Mouse (Mus musculus) embryonic facial prominence, embryonic 13.5 days (tissue): ENCODE measurements at regions not wholly inside any gene's neighbourhood (a gene's known extent, or its start where the extent isn't known, plus 50 kb on each side); places are given as distances from the start of the nearest gene placed in this dataset.

Experiments
- ATAC-seq: fragments of 200-750 bp; cut with Nextera tagmentation; 2 replicates; pipeline ENCODE4 v1.8.0; 2017; ENCODE audit warnings: low read depth; ENCODE audit not compliant: insufficient number of reproducible peaks, insufficient read depth, low FRiP score, low TSS enrichment
- H3K27ac ChIP-seq: fragments of 300-500 bp; sonication (generic); 2 replicates; pipeline ENCODE4 v1.5.1; 2015; ENCODE audit warnings: moderate library complexity, mild to moderate bottlenecking, inconsistent platforms
- H3K27me3 ChIP-seq: fragments of 300-500 bp; sonication (generic); 2 replicates; pipeline ENCODE4 v1.6.1; 2015; ENCODE audit warnings: mild to moderate bottlenecking, inconsistent platforms
- H3K36me3 ChIP-seq: fragments of 300-500 bp; sonication (generic); 2 replicates; pipeline ENCODE4 v1.6.1; 2015; ENCODE audit warnings: mild to moderate bottlenecking, inconsistent platforms
- H3K4me1 ChIP-seq: fragments of 300-500 bp; sonication (generic); 2 replicates; pipeline ENCODE4 v1.6.1; 2015; ENCODE audit warnings: inconsistent platforms
- H3K4me2 ChIP-seq: fragments of 300-500 bp; sonication (generic); 2 replicates; pipeline ENCODE4 v1.6.1; 2015; ENCODE audit warnings: moderate library complexity, mild to moderate bottlenecking, inconsistent platforms
- H3K4me3 ChIP-seq: fragments of 300-500 bp; sonication (generic); 2 replicates; pipeline ENCODE4 v1.5.1; 2015; ENCODE audit warnings: mild to moderate bottlenecking, inconsistent platforms
- H3K9ac ChIP-seq: fragments of 300-500 bp; sonication (generic); 2 replicates; pipeline ENCODE4 v1.6.1; 2015; ENCODE audit warnings: mild to moderate bottlenecking, inconsistent platforms
- H3K9me3 ChIP-seq: fragments of 300-500 bp; sonication (generic); 2 replicates; pipeline ENCODE4 v1.6.1; 2016; ENCODE audit warnings: inconsistent platforms
- WGBS: fragments of 180-500 bp; shearing (Covaris S2); methylation state at CpG from one replicate; pipeline ENCODE4 v1.1.7; 2015; ENCODE audit warnings: mixed read lengths; 5-methylcytosine and 5-hydroxymethylcytosine counted together

DNA sequence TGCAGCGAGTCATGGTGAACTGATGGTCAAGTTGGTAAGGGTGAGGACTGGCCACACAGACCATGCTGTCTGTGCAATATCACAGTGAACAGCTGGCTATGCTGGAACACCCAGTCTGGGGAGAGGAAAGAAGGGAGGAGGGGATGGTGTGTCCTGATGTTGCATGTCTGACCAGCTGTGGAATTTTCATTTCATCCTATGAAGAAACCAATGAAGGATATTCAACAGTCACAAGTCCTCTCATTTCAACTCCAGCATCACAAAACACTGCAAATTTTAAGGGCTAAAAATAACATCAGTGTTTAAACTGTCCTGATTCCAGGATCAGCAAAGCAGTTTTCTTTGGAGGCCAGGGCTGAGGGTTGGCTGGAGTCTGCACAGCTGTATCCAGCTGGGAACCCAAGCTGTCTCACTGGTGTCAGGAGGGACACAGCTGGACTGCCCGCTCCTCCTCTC is 503.7 kb upstream of the Nox3 start:
- Histone ChIP-seq H3K36me3 (no peaks in the 10 kb centered on the region), H3K9ac (no peak overlapping the region), H3K4me1 (no peaks in the 10 kb centered on the region), H3K4me2 (no peak overlapping the region), H3K4me3 (no peak overlapping the region), H3K27ac (no peak overlapping the region), H3K9me3 (no peaks in the 10 kb centered on the region), H3K27me3 (0 out of 2 replicates have a peak, but pooled peaks cover 3% of the 10 kb centered on the region)
- ATAC-seq: no peak
- 87% methylated on average over 2 of the region's 2 CpGs for WGBS

DNA sequence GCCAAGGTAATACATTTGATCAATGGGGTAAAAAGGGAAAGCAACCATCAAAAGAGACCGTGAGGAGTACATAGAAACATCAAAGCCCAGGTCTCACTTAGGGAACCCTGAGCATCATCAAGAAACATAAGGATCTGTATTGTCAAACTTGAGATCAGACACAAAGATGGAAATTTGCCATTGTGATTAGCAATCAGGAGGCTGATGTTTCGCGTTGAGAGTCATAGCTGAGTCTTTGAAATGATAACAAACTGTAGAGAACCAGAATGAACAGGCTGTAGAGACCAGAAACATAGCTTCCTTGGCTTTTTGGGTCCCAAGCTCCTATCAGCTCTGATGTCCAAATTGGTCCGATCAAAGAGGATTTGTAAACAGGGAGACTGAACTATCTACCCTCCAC is 505.2 kb upstream of the Nox3 start:
- Histone ChIP-seq H3K4me1 (no peaks in the 10 kb centered on the region), H3K4me2 (no peak overlapping the region)
- 88% methylated on average over 4 of the region's 4 CpGs for WGBS

DNA sequence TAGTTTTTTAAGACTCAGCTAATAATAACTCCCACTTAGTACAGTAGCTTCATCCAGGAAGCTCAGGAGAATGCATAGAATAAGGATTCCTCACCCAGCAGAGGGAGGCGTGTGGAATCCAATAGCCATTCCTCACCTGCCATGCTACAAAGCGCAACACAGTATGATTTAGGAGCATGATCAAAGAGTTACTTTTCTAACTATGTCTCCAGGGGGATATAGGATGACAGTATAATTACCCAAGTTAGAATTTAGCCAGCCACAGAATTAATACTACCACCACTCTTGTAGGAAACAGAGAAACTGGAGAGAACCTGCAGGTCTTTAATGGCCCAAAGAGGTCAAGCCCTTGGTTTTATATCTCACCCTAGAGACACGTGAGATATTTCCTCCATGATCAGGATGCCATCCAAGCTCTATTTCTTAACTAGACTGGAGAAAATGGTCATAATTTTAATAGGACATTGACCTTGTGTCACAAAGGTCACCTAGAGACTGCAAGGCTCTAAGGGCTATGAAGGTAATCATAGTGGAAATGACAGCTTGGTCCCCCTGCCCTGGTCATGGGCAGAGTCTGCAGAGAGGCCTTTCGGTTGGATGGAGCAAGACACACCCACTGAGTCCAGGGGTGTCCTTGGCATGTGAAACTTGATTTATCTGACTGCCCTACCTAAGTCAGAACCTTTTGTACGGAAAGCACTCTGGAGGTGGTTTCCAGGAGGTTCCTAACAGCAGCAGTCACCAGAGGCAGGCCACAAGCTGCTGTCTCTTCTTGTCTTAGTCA is 512.3 kb upstream of the Nox3 start:
- H3K27me3 ChIP-seq: no peaks in the 10 kb centered on the region
- H3K4me3 ChIP-seq: no peak overlapping the region
- no peaks in the 10 kb centered on the region for H3K4me1 ChIP-seq
- H3K27ac ChIP-seq: no peak overlapping the region
- H3K36me3 ChIP-seq: no peaks in the 10 kb centered on the region
- H3K9ac ChIP-seq: no peak overlapping the region
- H3K9me3 ChIP-seq: no peaks in the 10 kb centered on the region
- no peak overlapping the region for H3K4me2 ChIP-seq
- WGBS: 56% methylated on average over 5 of the region's 5 CpGs
- ATAC-seq: no peak

More for the DNA sequence above, 505.2 kb upstream of the Nox3 start:
- H3K27me3 ChIP-seq: no peaks in the 10 kb centered on the region
- no peaks in the 10 kb centered on the region for H3K9me3 ChIP-seq
- no peak for ATAC-seq
- no peak overlapping the region for H3K27ac ChIP-seq
- no peak overlapping the region for H3K9ac ChIP-seq
- H3K36me3 ChIP-seq: no peaks in the 10 kb centered on the region
- H3K4me3 ChIP-seq: no peak overlapping the region

DNA sequence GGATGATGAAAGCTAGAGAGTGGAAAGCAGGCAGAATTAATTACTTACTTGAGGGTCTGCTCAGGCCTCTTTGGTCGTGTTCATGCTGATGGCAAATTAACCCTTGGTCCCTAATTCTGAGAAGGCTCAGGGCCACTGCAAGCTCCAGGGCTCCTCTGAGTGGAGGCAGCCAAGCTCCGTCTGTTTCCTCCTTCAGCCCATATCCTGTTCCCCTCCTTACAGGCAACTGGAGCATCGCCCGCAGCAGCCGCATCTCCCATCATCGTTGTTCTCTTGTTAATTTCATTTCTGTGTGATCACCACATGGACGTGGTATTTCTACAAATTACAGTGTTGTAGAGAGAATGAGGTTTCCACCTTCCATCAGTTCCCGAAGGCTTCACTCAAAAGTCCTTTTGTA is 513.6 kb upstream of the Nox3 start:
- Histone ChIP-seq H3K4me2 (no peak overlapping the region), H3K36me3 (no peaks in the 10 kb centered on the region), H3K27me3 (no peaks in the 10 kb centered on the region), H3K9ac (no peak overlapping the region), H3K27ac (no peak overlapping the region), H3K9me3 (no peaks in the 10 kb centered on the region), H3K4me3 (no peak overlapping the region), H3K4me1 (no peaks in the 10 kb centered on the region)
- WGBS: 65% methylated on average over 8 of the region's 8 CpGs
- no peak for ATAC-seq

DNA sequence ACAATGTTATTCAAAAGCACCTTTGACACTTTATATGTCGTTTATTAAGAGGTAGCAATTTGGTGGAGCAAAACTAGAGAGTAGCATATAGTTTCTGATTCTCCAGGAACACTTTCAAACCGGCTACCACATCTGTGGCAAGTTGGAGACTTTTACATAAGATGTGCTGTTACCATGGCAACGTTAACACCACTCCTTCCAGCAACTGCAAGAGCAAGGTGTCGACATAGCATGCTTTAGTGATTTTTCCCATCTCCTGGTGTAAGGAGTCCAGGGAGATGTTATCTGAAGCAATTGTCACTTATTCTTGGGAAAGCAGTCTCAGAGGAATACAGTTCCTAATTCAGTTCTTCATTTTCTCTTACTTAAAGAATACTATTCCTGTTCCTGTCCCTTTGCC is 516.5 kb upstream of the Nox3 start:
- H3K9me3 ChIP-seq: no peaks in the 10 kb centered on the region
- H3K9ac ChIP-seq: no peak overlapping the region
- H3K27me3 ChIP-seq: no peaks in the 10 kb centered on the region
- 62% methylated on average over 4 of the region's 4 CpGs for WGBS
- H3K4me1 ChIP-seq: no peaks in the 10 kb centered on the region
- no peaks in the 10 kb centered on the region for H3K36me3 ChIP-seq
- no peak overlapping the region for H3K4me3 ChIP-seq
- H3K4me2 ChIP-seq: no peak overlapping the region
- ATAC-seq: no peak
- H3K27ac ChIP-seq: no peak overlapping the region

DNA sequence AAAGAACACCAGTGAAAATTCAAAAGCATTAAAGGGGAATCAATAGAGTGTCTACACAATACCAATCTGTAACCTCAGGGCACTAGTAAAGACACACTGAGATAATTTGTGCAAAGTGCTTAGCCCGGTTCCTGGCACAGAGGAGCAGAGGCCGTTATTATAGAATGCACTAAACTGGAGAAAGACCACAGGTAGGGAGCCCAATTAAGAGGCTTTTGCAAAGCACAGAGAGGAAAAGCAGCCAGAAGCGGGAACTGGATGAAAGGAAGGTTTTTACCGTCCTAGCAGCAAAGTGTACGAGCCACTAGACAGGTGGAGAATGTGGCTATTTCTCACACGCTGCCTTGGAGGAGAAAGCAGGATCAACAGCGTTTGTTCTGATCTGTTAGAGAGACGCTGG is 518.9 kb upstream of the Nox3 start:
- Histone ChIP-seq H3K27ac (no peak overlapping the region), H3K4me1 (no peaks in the 10 kb centered on the region), H3K36me3 (no peaks in the 10 kb centered on the region), H3K27me3 (no peaks in the 10 kb centered on the region), H3K9me3 (no peaks in the 10 kb centered on the region), H3K4me3 (no peak overlapping the region), H3K9ac (no peak overlapping the region), H3K4me2 (no peak overlapping the region)
- ATAC-seq: no peak
- 50% methylated on average over 8 of the region's 8 CpGs for WGBS

DNA sequence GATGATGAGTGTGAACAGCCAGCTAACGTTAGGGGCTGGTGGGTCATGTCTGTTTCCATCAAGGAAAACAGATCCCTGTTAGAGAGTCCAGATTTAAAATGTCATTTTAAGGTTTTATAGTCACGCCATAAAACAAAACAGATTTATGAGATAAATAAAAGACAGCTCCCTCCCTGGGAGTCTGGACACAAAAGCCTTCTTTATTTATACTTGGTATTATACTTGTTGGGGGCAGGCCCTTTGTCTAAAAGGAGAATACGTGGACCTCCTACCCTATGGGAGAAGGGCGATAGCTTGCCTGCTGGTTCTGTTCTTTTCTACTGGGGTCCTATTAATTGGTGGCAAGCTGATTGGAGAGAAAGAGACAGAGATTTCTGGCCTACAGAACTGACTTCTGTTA is 520.1 kb upstream of the Nox3 start:
- H3K4me1 ChIP-seq: no peaks in the 10 kb centered on the region
- 57% methylated on average over 4 of the region's 4 CpGs for WGBS
- no peak overlapping the region for H3K4me3 ChIP-seq
- no peak overlapping the region for H3K27ac ChIP-seq
- no peaks in the 10 kb centered on the region for H3K27me3 ChIP-seq
- no peaks in the 10 kb centered on the region for H3K9me3 ChIP-seq
- no peak for ATAC-seq
- no peak overlapping the region for H3K4me2 ChIP-seq
- no peaks in the 10 kb centered on the region for H3K36me3 ChIP-seq
- no peak overlapping the region for H3K9ac ChIP-seq

DNA sequence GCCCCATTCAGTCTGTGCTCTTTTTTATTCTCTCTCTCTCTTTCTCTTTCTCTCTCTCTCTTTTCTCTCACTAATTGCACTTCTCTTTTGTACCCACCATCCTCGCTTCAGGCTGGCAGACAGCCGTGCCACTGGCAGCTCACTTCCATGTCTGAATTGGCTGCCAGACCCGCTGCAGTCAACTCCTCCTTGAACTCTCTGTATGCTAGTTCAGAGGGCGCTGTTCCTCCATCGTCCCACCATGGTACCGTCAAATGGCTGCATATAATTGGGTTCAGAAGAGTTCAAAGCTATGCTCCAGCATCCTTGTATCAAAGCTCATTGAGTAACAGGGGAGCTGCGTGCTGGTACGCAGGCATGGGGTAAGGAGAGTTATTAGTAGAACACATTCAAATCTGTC is 520.7 kb upstream of the Nox3 start:
- 82% methylated on average over 8 of the region's 8 CpGs for WGBS
- H3K36me3 ChIP-seq: no peaks in the 10 kb centered on the region
- no peaks in the 10 kb centered on the region for H3K27me3 ChIP-seq
- no peak overlapping the region for H3K27ac ChIP-seq
- H3K9ac ChIP-seq: no peak overlapping the region
- H3K9me3 ChIP-seq: no peaks in the 10 kb centered on the region
- H3K4me1 ChIP-seq: no peaks in the 10 kb centered on the region
- H3K4me2 ChIP-seq: no peak overlapping the region
- no peak for ATAC-seq
- H3K4me3 ChIP-seq: no peak overlapping the region

DNA sequence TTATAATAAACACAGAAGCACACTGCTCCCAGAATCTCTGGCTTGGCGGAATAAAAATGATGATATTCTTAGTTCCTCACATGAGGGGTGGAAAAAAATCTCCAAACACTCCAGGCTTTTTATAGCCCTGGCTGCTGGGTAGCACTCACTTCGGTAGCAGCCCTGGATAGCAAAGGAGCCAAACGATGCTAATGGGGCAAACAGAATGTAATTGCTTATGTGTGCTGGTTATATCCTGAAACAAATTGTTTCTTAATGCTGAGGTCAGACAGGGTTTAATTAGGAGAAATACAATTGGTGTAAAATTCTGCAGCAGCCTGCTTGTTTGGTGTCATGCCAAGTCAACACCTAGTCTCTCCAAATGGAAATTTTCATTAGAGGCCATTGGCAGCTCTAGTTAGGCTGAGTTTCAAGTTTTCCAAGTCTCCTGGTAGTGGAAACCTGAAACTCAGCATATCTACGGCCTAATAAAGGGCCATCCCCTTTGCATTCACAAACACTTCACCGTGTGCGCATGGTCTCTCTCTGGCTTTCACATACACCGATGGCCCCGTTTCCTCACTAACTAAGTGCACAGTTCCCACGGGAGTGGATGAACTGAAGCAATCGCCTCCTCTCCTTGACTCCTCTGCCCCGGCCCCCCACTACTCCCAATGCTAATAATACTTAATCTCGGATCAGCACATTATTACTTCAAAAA is 524.8 kb upstream of the Nox3 start:
- Histone ChIP-seq H3K9ac (no peak overlapping the region), H3K36me3 (no peaks in the 10 kb centered on the region), H3K27ac (no peak overlapping the region), H3K9me3 (no peaks in the 10 kb centered on the region), H3K27me3 (no peaks in the 10 kb centered on the region), H3K4me2 (no peak overlapping the region), H3K4me3 (no peak overlapping the region), H3K4me1 (no peaks in the 10 kb centered on the region)
- ATAC-seq: no peak
- 65% methylated on average over 12 of the region's 12 CpGs for WGBS

DNA sequence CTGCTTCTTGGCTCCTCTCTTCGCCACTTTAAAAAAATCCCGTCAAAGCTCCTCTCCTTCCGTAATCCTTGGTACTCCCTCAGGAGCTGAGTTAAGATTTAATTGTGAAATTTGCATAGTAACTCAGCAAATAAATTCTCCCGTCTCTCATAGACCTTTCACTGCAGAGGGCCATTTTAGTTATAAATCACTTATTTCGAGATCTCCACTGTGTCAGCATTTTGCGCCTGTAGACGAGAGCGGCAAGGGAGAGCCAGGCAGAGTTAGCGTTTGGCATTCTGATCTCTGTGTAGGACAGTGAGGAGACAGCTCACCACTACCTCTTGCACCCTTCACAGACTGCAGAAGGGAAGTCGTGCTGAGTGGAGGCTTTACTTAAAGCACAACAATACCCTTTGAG is 531.8 kb upstream of the Nox3 start:
- H3K4me1 ChIP-seq: no peaks in the 10 kb centered on the region
- no peak overlapping the region for H3K27ac ChIP-seq
- H3K4me2 ChIP-seq: no peak overlapping the region
- no peaks in the 10 kb centered on the region for H3K9me3 ChIP-seq
- H3K4me3 ChIP-seq: no peak overlapping the region
- H3K27me3 ChIP-seq: no peaks in the 10 kb centered on the region
- WGBS: 83% methylated on average over 10 of the region's 10 CpGs
- H3K9ac ChIP-seq: no peak overlapping the region
- H3K36me3 ChIP-seq: no peaks in the 10 kb centered on the region
- ATAC-seq: no peak

DNA sequence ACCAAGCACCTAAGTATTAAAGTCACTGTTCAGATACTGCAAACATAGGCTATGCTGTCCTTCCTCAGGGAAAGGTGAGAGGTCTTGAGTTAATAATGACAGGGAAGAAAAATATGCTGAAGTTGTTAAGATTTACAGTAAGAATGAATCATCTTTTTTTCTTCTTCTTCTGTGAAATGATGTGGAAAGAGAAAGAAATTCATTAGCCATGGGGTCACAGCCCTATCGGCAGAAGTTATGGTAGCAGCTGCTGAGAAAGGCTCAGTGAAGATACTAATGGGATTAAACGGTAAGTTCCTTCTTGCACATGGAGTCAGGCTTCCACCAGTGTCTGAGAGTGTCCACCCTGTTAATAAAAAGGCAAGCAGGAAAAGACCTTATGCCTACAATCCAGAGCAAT is 533.9 kb upstream of the Nox3 start:
- 61% methylated on average over 2 of the region's 2 CpGs for WGBS
- Histone ChIP-seq H3K9ac (no peak overlapping the region), H3K4me3 (no peak overlapping the region), H3K4me2 (no peak overlapping the region), H3K9me3 (no peaks in the 10 kb centered on the region), H3K36me3 (no peaks in the 10 kb centered on the region), H3K4me1 (peaks cover 7% of the 10 kb centered on the region; the same call in 1 of the 2 replicates), H3K27me3 (no peaks in the 10 kb centered on the region), H3K27ac (no peak overlapping the region)
- no peak for ATAC-seq

DNA sequence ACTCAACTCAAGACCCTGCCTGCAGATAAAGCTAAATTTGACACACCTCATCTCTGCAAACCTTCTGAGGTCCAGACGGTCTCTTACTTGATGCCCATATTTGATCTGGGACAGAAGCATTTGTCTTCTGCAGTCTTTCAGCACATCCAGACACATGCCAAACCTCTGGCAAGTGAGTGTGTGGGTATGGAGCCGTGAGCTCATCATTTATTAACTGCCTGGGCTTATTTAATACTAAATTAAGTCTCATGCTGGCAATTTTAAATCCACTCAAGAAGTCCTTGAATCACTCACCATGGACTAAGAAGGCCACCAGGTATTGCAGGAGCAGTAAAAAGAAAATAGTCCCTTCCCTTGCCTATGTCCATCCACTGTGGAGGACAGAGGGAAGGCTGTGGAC is 554.4 kb upstream of the Nox3 start:
- Histone ChIP-seq H3K9me3 (no peaks in the 10 kb centered on the region), H3K4me2 (no peak overlapping the region), H3K27ac (no peak overlapping the region), H3K36me3 (no peaks in the 10 kb centered on the region), H3K4me3 (no peak overlapping the region), H3K27me3 (no peaks in the 10 kb centered on the region), H3K9ac (no peak overlapping the region), H3K4me1 (no peaks in the 10 kb centered on the region)
- 90% methylated on average over 2 of the region's 2 CpGs for WGBS
- no peak for ATAC-seq
